Mouse (Mus musculus): Measurements from ENCODE around the gene Frmd7. TPM values are rescaled to one million over a fixed set of nuclear protein-coding genes. Genes with fewer than 3 reads are reported as not detected.

The Frmd7 gene
- polyA plus RNA-seq, 1 experiment from 2014 or later: 0.15 TPM

DNA sequence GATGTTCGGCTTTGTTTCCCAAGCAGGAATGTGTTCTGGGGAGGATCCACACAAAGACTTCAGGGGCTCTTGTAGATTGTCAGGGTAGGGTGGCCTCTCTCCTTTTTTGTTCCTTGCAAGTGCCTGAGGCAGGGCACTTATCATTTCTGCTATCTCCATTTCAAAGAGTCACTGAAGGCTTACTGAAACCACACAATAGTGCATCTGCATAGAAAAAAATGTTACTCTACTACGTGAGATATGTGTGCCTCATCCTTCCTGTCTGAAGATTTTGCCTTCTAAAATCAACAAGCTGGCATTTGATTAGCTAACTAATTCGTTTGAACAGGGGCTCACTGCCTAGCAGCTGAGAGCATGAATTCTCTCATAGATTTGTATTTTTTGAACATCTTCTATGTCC, 12.2 kb downstream of the Frmd7 start:
- ATAC-seq (replicated peaks): no peak
- H3K9ac ChIP-seq: no peak overlapping the region
- H3K36me3 ChIP-seq (replicated peaks): no peaks in the 10 kb centered on the region
- H3K4me3 ChIP-seq: no peak overlapping the region
- no peaks in the 10 kb centered on the region for H3K9me3 ChIP-seq
- H3K4me1 ChIP-seq: no peaks in the 10 kb centered on the region
- 45% methylated on average over 3 of the region's 3 CpGs for whole genome bisulfite sequencing
- H3K27ac ChIP-seq: no peak overlapping the region
- H3K27me3 ChIP-seq (replicated peaks): no peaks in the 10 kb centered on the region
- H3K4me2 ChIP-seq: no peak overlapping the region

DNA sequence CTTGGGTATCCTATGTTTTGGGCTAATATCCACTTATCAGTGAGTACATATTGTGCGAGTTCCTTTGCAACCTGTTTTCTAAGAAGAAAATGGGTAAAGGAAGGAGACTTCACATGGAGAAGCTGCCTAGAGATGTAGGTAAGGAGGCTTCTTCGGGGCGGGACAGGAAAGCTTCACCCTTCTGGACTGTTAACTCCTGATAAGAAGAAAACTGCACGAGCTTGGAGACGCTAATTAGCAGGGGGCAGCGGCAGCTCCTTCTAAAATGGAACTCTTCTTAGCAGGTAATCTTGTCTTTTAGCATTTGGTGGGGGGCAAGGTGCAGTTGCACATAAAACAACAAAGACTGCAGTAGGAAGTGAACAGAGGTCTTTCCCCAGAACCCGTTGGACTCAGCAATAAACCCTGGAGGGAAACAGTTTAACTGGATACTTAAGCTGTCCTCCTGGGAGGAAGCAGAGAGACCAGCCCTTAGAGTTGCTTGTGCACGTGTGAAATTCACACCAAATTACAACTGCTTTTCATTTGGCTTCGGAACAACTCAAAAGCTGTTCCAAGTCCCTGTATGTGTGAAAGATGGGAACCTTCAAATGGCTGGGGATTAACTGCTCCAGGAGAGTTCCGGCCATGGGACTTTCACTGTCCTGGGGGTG, 15.5 kb downstream of the Frmd7 start:
- Histone ChIP-seq H3K27me3 (replicated peaks) (no peaks in the 10 kb centered on the region), H3K36me3 (replicated peaks) (no peaks in the 10 kb centered on the region), H3K4me1 (no peaks in the 10 kb centered on the region), H3K9ac (no peak overlapping the region), H3K4me3 (no peak overlapping the region), H3K27ac (no peak overlapping the region), H3K9me3 (no peaks in the 10 kb centered on the region), H3K4me2 (no peak overlapping the region)
- WGBS: 75% methylated on average over 10 of the region's 10 CpGs
- no peak for ATAC-seq (replicated peaks)

DNA sequence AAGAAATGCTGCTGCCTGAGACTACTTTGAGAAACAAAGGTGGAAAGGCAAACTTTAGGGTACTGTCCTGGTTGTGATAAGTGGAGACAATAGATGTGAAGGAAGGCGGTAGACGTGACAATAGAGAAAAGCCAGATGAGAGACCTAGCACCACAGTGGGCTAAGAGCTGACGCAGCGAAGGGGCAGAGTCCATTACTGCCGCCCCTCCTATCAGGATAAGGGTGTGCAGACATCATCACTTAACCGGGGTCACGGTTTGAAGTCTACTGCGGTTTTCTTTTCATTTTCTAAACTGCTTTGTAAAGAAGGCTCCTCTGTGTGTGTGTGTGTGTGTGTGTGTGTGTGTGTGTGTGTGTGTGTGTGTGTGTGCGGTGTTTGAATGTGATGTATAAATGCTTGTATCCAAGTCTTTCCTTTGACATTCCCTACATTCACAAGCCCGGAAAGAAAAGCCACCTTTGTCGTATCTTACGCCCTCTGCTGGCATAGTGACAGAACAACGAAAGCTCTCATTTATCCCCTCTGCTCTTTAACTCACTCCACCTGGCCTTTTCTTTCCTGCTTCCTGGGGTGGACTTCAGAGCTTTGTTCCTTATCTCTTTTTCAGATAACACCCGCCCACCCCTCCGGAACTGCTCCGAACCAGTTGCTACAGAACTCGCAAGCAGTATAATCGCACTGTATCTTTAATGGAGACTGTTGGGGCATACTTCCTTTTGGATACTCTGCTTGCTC, 17.7 kb downstream of the Frmd7 start:
- WGBS: 47% methylated on average over 18 of the region's 18 CpGs
- H3K27ac ChIP-seq: no peak overlapping the region
- no peak overlapping the region for H3K4me2 ChIP-seq

DNA sequence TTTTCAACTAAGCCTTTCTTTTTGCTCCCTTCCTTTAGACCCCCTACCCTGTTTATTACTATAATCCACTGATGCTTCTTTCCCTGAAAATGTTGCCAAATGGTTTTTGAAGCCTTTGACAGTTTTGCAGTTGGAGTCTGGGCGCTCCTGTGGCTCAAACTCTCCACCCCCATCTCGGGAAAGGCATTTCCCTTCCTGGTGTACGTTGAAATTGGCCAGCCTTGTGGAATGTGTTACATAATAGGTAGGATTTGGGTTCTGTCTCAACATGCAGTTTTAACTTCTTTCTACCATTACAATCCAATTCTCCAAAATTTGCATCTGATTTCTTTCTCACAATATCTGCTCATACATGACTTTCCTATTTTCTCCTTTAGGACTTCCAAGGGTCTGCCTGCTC, 23.8 kb downstream of the Frmd7 start:
- Histone ChIP-seq H3K9ac (no peak overlapping the region), H3K4me1 (no peaks in the 10 kb centered on the region), H3K36me3 (replicated peaks) (no peaks in the 10 kb centered on the region), H3K4me2 (no peak overlapping the region), H3K27me3 (replicated peaks) (no peaks in the 10 kb centered on the region), H3K9me3 (no peaks in the 10 kb centered on the region), H3K4me3 (no peak overlapping the region), H3K27ac (no peak overlapping the region)
- WGBS: 53% methylated on average over 3 of the region's 3 CpGs
- no peak for ATAC-seq (replicated peaks)

More for the DNA sequence above, 17.7 kb downstream of the Frmd7 start:
- Histone ChIP-seq H3K4me3 (no peak overlapping the region), H3K9ac (no peak overlapping the region), H3K27me3 (replicated peaks) (no peaks in the 10 kb centered on the region), H3K9me3 (no peaks in the 10 kb centered on the region), H3K36me3 (replicated peaks) (no peaks in the 10 kb centered on the region), H3K4me1 (no peaks in the 10 kb centered on the region)
- no peak for ATAC-seq (replicated peaks)

DNA sequence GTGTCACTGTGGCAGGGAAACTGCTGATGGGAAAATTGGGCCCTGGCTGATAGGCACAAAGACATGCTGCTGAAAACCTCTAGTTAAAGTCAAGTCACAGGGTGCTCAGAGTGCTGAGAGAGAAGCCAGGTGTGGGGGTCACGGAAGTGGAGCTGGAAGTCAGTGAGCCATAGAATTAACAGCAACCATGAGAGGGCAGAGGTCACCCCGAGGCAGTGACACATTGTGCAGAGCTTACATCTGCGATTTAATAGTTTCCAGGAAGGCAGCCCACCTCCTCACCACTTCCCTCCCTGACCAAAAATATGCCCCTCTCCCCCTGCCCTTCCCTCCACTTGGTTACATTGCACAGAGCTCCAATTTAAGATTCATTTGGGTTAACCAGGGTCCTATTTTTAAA, 25.1 kb downstream of the Frmd7 start:
- no peaks in the 10 kb centered on the region for H3K27me3 ChIP-seq (replicated peaks)
- no peak overlapping the region for H3K4me2 ChIP-seq
- no peak for ATAC-seq (replicated peaks)
- 52% methylated on average over 3 of the region's 3 CpGs for WGBS
- no peak overlapping the region for H3K27ac ChIP-seq
- no peak overlapping the region for H3K9ac ChIP-seq
- no peaks in the 10 kb centered on the region for H3K4me1 ChIP-seq
- H3K36me3 ChIP-seq (replicated peaks): no peaks in the 10 kb centered on the region
- H3K9me3 ChIP-seq: no peaks in the 10 kb centered on the region
- no peak overlapping the region for H3K4me3 ChIP-seq

DNA sequence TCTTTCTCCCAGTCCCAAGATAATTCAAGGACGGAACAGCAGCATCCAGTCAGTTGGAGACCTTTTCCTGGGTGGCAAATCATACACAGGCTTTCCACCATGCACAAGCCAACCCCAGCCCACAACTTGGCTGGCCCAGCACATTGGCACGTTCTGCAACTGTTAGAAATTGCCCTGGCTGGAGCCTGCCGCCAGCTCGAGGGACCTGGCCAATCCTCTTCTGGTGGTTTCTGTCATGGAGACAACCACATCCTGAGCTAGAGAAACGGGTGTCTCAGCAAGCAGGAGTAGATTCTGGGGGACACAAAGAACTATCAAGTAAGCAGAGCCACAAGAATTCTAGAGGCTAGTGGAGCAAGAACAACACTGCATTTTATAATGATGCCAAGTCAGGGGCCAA, 32.6 kb downstream of the Frmd7 start:
- no peaks in the 10 kb centered on the region for H3K36me3 ChIP-seq (replicated peaks)
- no peaks in the 10 kb centered on the region for H3K27me3 ChIP-seq (replicated peaks)
- WGBS: 79% methylated on average over 5 of the region's 5 CpGs
- ATAC-seq (replicated peaks): no peak
- H3K27ac ChIP-seq: no peak overlapping the region
- no peak overlapping the region for H3K9ac ChIP-seq
- H3K4me1 ChIP-seq: no peaks in the 10 kb centered on the region
- no peaks in the 10 kb centered on the region for H3K9me3 ChIP-seq
- H3K4me3 ChIP-seq: no peak overlapping the region
- no peak overlapping the region for H3K4me2 ChIP-seq

DNA sequence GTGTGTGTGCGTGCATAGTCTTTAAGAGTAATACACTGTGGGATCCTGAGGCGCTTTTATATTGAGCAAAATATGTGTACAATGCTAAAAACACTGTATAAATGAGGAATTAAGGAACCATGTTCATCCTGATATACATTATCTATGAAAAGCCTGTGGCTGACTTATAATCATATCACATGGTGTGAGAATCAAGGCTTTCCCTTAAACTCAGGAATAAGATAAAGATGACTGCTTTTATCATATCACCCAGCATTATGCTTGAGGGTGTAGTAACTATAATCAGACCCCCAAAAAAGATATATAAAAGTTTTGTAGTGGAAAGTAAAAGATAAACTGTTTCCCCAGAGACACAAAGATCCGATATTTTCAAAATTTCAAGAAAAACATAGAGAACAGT, 39.0 kb downstream of the Frmd7 start:
- H3K4me1 ChIP-seq: no peaks in the 10 kb centered on the region
- H3K9ac ChIP-seq: no peak overlapping the region
- no peak overlapping the region for H3K4me3 ChIP-seq
- 80% methylated on average over 3 of the region's 3 CpGs for WGBS
- H3K4me2 ChIP-seq: no peak overlapping the region
- H3K36me3 ChIP-seq (replicated peaks): no peaks in the 10 kb centered on the region
- no peaks in the 10 kb centered on the region for H3K27me3 ChIP-seq (replicated peaks)
- ATAC-seq (replicated peaks): no peak
- no peaks in the 10 kb centered on the region for H3K9me3 ChIP-seq
- no peak overlapping the region for H3K27ac ChIP-seq

DNA sequence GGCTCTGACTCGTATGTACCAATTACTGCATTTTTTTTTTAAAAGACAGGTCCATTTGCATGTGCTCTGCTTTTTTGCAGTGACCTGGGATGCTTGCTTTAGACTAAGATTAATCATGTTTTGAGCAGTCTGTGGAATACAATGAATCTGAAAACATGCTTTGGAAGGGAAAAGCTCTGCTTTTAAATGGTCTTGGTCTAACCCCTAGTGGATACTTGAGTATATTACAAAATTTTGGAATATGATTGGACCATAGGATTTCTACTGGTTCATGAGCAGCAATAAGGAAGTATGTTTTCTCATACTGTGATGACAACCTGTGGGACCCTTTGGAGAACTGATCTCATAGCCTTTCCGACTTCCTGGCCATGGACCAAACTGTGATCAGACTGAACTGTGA, 54.5 kb downstream of the Frmd7 start:
- no peak for ATAC-seq (replicated peaks)
- H3K9me3 ChIP-seq: no peaks in the 10 kb centered on the region

DNA sequence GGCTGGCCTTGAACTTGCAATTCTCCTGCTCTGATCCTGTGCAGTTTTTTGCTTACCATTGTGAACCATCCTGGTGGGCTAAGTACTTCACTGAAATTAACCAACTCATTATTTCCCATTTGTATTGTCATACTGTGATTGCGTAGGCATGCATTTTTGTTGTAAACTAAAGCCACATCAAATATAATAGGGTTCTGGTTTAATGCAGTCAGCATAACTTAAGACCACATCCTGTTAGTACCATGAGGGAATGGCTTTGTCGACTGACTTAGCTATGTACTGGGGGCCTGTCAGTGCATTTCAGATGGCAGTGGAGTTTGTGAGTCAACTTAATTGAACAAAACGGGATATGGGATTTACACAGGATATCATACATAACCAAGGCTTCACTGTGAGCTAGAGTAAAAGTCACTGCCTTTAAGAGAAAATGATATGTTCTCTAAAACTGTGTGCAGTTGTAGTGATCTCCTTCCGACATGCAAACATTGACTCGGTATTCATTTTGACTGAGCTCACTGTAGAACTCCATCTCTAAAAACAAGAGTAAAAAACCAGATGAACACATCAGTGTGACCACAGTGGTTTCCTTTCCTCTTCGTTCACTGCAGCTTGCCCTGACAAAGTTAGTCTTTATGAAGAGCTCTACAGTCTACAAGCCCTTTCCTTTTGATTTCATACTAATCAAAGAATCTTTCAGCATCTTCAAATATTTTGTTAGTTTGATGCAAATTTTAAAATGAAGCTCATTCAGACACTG, 68.1 kb downstream of the Frmd7 start:
- no peaks in the 10 kb centered on the region for H3K9me3 ChIP-seq
- no peaks in the 10 kb centered on the region for H3K36me3 ChIP-seq (replicated peaks)
- no peak overlapping the region for H3K27ac ChIP-seq
- H3K4me1 ChIP-seq: no peaks in the 10 kb centered on the region
- WGBS: 87% methylated on average over 6 of the region's 6 CpGs
- no peak for ATAC-seq (replicated peaks)
- H3K9ac ChIP-seq: no peak overlapping the region
- H3K4me2 ChIP-seq: no peak overlapping the region
- no peak overlapping the region for H3K4me3 ChIP-seq
- no peaks in the 10 kb centered on the region for H3K27me3 ChIP-seq (replicated peaks)

More for the DNA sequence above, 54.5 kb downstream of the Frmd7 start:
- no peaks in the 10 kb centered on the region for H3K36me3 ChIP-seq (replicated peaks)
- no peaks in the 10 kb centered on the region for H3K27me3 ChIP-seq (replicated peaks)
- H3K4me1 ChIP-seq: no peaks in the 10 kb centered on the region
- WGBS: 82% methylated on average over 2 of the region's 2 CpGs
- no peak overlapping the region for H3K27ac ChIP-seq
- no peak overlapping the region for H3K9ac ChIP-seq
- H3K4me2 ChIP-seq: no peak overlapping the region
- H3K4me3 ChIP-seq: no peak overlapping the region

DNA sequence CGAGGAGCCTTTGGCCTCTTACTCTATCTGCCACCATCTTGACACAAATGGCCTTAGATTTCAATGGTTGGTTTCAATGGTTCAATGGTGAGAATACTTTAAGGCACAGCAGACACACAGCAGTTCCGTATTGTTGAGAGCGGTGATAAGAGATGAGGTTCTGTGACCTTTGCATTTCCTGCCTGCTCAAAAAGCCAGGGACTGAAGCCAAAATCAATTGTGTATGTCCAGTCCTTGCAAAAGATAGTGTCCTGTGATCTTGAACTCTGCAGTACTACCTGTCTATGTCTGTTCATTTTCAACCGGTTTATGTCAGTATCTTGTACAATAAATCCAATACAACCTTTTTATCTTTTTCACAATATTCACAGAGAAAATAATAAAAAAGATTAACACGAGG, 77.8 kb downstream of the Frmd7 start:
- Histone ChIP-seq H3K4me3 (no peak overlapping the region), H3K9ac (no peak overlapping the region), H3K27ac (no peak overlapping the region), H3K4me2 (no peak overlapping the region), H3K9me3 (no peaks in the 10 kb centered on the region), H3K4me1 (no peaks in the 10 kb centered on the region), H3K36me3 (replicated peaks) (no peaks in the 10 kb centered on the region), H3K27me3 (replicated peaks) (no peaks in the 10 kb centered on the region)
- 81% methylated on average over 5 of the region's 5 CpGs for WGBS
- ATAC-seq (replicated peaks): no peak

DNA sequence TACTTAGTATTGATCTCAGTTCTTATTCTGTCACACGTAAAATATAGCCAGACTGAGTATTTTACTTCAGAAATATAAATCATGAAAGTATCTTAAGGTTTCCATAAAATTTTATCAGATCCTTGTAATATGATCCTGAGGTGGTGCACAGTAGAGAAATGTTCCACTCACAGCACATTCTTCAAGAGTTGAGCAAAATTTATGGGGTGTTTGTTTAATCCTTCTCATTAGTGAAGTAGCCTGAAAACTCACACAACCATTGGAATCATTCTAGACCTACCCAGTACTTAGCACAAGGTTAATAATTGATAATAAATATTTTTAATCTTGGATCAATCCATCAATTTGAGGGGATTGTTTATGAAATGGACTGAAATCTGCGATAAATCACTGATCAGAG, 78.7 kb downstream of the Frmd7 start:
- Histone ChIP-seq H3K4me2 (no peak overlapping the region), H3K36me3 (replicated peaks) (no peaks in the 10 kb centered on the region), H3K9me3 (no peaks in the 10 kb centered on the region), H3K27me3 (replicated peaks) (no peaks in the 10 kb centered on the region), H3K4me3 (no peak overlapping the region), H3K27ac (no peak overlapping the region), H3K4me1 (no peaks in the 10 kb centered on the region), H3K9ac (no peak overlapping the region)
- ATAC-seq (replicated peaks): no peak
- 79% methylated on average over 2 of the region's 2 CpGs for WGBS

DNA sequence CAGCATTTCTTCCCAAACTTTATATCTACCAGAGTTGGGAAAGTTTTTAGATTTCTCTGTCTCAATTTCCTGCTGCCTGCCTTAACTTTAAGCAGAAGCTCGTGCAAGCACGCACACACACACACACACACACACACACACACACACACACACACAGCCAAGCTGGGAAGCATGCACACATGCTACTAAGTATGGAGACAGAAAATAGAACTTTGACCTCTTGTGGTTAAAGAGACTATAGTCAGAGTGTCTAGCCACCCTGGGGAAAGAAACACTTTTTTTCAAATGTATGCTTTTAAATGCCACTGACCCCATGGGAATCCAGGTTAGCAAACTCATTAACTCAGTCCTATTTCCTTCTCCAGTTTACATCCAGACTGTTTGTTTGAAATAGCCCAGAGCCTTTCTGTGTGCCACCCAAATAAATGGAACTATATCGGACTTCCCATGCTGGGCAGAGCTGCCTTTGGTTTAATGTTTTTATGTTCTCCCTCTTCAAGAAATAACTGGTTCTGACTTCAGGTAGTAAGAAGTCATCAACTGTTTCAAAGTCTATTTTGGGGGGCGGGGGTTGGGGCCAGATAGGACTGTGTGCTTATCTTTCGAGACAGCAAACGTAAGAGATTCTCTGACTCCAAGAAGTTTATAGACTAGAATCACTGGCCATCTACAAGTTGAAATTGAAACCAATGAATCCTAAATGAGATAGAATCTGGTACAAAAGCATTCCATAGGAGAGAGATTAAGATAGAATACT, 91.9 kb downstream of the Frmd7 start:
- Histone ChIP-seq H3K4me3 (no peak overlapping the region), H3K27me3 (replicated peaks) (no peaks in the 10 kb centered on the region), H3K27ac (no peak overlapping the region), H3K4me1 (no peaks in the 10 kb centered on the region), H3K9ac (no peak overlapping the region), H3K9me3 (no peaks in the 10 kb centered on the region), H3K4me2 (no peak overlapping the region), H3K36me3 (replicated peaks) (no peaks in the 10 kb centered on the region)
- no peak for ATAC-seq (replicated peaks)
- 91% methylated on average over 6 of the region's 6 CpGs for WGBS
